Mouse (Mus musculus) Muller cell, postnatal 12 days (primary cell): ENCODE results near the gene Art3.

Experiments used
- DNase-seq: peaks from one replicate; pipeline ENCODE4 v3.0.0-alpha.2; 2015; ENCODE audit errors: inconsistent ontology term

Gene Art3

GRCm38 (mm10) chr5:92376795-92377405, 45.3 kb downstream of the Art3 start:
- peak; percentile 61 for DNase-seq

GRCm38 (mm10) chr5:92381550-92382348, 50.1 kb downstream of the Art3 start:
- DNase-seq: peak; percentile 43

GRCm38 (mm10) chr5:92382349-92382679, 50.7 kb downstream of the Art3 start:
- DNase-seq: no peak

GRCm38 (mm10) chr5:92383747-92384146, 52.1 kb downstream of the Art3 start:
- no peak for DNase-seq

- DNase-seq: peak; percentile 25
Measured at GRCm38 (mm10) chr5:92384855-92385254, 53.2 kb downstream of the Art3 start.

- no peak for DNase-seq
Measured at GRCm38 (mm10) chr5:92386102-92386501, 54.5 kb downstream of the Art3 start.

GRCm38 (mm10) chr5:92386643-92387042, 55.0 kb downstream of the Art3 start:
- no peak for DNase-seq

GRCm38 (mm10) chr5:92387433-92387832, 55.8 kb downstream of the Art3 start:
- no peak for DNase-seq

- no peak for DNase-seq
Measured at GRCm38 (mm10) chr5:92389977-92390376, 58.4 kb downstream of the Art3 start.

GRCm38 (mm10) chr5:92390615-92391014, 59.0 kb downstream of the Art3 start:
- DNase-seq: no peak

GRCm38 (mm10) chr5:92392542-92392941, 60.9 kb downstream of the Art3 start:
- no peak for DNase-seq

- no peak for DNase-seq
Measured at GRCm38 (mm10) chr5:92393863-92394262, 62.2 kb downstream of the Art3 start.

GRCm38 (mm10) chr5:92395764-92396163, 64.1 kb downstream of the Art3 start:
- DNase-seq: no peak

- DNase-seq: no peak
Measured at GRCm38 (mm10) chr5:92396476-92396875, 64.8 kb downstream of the Art3 start.

- peak; percentile 54 for DNase-seq
Measured at GRCm38 (mm10) chr5:92398153-92398552, 66.5 kb downstream of the Art3 start.

GRCm38 (mm10) chr5:92402816-92403215, 71.2 kb downstream of the Art3 start:
- DNase-seq: no peak

GRCm38 (mm10) chr5:92403562-92404399, 72.2 kb downstream of the Art3 start:
- DNase-seq: no peak

GRCm38 (mm10) chr5:92404400-92404678, 72.7 kb downstream of the Art3 start:
- DNase-seq: no peak

- no peak for DNase-seq
Measured at GRCm38 (mm10) chr5:92409361-92410155, 77.9 kb downstream of the Art3 start.

- DNase-seq: no peak
Measured at GRCm38 (mm10) chr5:92410486-92410885, 78.9 kb downstream of the Art3 start.

GRCm38 (mm10) chr5:92411461-92412140, 80.0 kb downstream of the Art3 start:
- DNase-seq: no peak
